Comparison of ENCODE assay signal across 28 mouse cellular contexts in genomic region chr5:38106807-38107206, GRCm38 (mm10). TPM values are rescaled to one million over a fixed set of nuclear protein-coding genes. Genes with fewer than 3 reads are reported as not detected.
A peak's percentile ranks its signal among the peaks of the same experiment; 100 is the strongest.
DNase-seq lines count a peak whose midpoint lies in the region; ATAC-seq and TF ChIP-seq lines count a peak whose summit lies in the region.
"Had no signal": no experiment of that assay in that cellular context is flagged by ENCODE, and none has a peak within 500 bp of the region (broad histone marks: within the 10 kb centered on the region; RNA-seq: fewer than 3 reads in every experiment).

No protein-coding gene starts in this region.

- 91% methylated on average over 10 of the region's 10 CpGs for WGBS in hindbrain, embryonic 14.5 days
- 82% methylated on average over 10 of the region's 10 CpGs for WGBS in hindbrain, postnatal 0 days
- WGBS in neural tube, embryonic 12.5 days, result 77% methylated on average over 10 of the region's 10 CpGs
- WGBS in neural tube, embryonic 15.5 days, result 66% methylated on average over 10 of the region's 10 CpGs

- no peaks in the 10 kb centered on the region for H3K9me3 ChIP-seq in hindbrain, embryonic 14.5 days (ENCODE audit: control insufficient read depth, low read length)
- H3K9me3 ChIP-seq in hindbrain, postnatal 0 days (ENCODE audit: low read length), result no peaks in the 10 kb centered on the region
- no peaks in the 10 kb centered on the region for H3K9me3 ChIP-seq in neural tube, embryonic 12.5 days
- no peaks in the 10 kb centered on the region for H3K9me3 ChIP-seq in neural tube, embryonic 15.5 days (replicated peaks)
- H3K9me3 ChIP-seq: embryonic facial prominence, embryonic 12.5 days; embryonic facial prominence, embryonic 15.5 days; G1E; heart, embryonic 12.5 days; heart, embryonic 15.5 days; hindbrain, embryonic 10.5 days; intestine, embryonic 15.5 days had no signal

- no peak for TF ChIP-seq CTCF in hindbrain, postnatal 0 days (IDR thresholded peaks at IDR 0.05; ENCODE audit: low read depth)

- H3K9ac ChIP-seq in hindbrain, embryonic 14.5 days, result no peak overlapping the region
- no peak overlapping the region for H3K9ac ChIP-seq in hindbrain, postnatal 0 days (replicated peaks; ENCODE audit: low read length)
- H3K9ac ChIP-seq in neural tube, embryonic 12.5 days, result no peak overlapping the region
- H3K9ac ChIP-seq in neural tube, embryonic 15.5 days (replicated peaks), result no peak overlapping the region
- H3K9ac ChIP-seq: embryonic facial prominence, embryonic 12.5 days; embryonic facial prominence, embryonic 15.5 days; forebrain, postnatal 0 days; heart, embryonic 12.5 days; heart, embryonic 15.5 days; intestine, embryonic 15.5 days had no signal

- no peaks in the 10 kb centered on the region for H3K4me1 ChIP-seq in hindbrain, embryonic 14.5 days (replicated peaks; ENCODE audit: control insufficient read depth, insufficient read depth, low read length)
- no peaks in the 10 kb centered on the region for H3K4me1 ChIP-seq in hindbrain, postnatal 0 days (ENCODE audit: insufficient read depth, low read length)
- H3K4me1 ChIP-seq in neural tube, embryonic 12.5 days, result no peaks in the 10 kb centered on the region; the same call in 1 of the 2 replicates
- H3K4me1 ChIP-seq in neural tube, embryonic 15.5 days, result peaks cover 23% of the 10 kb centered on the region
- H3K4me1 ChIP-seq: embryonic facial prominence, embryonic 12.5 days; embryonic facial prominence, embryonic 15.5 days; heart, embryonic 12.5 days; heart, embryonic 15.5 days; hindbrain, embryonic 10.5 days; intestine, embryonic 15.5 days had no signal

- peak overlapping the region; percentile 46; the same call in 1 of the 2 replicates for H3K27ac ChIP-seq in hindbrain, embryonic 14.5 days
- H3K27ac ChIP-seq in hindbrain, postnatal 0 days, result no peak overlapping the region
- no peak overlapping the region for H3K27ac ChIP-seq in neural tube, embryonic 12.5 days
- peak overlapping the region; percentile 51; the same call in 1 of the 2 replicates for H3K27ac ChIP-seq in neural tube, embryonic 15.5 days (replicated peaks)
- H3K27ac ChIP-seq: embryonic facial prominence, embryonic 12.5 days; embryonic facial prominence, embryonic 15.5 days; gastrocnemius, adult 2 months; heart, embryonic 15.5 days; hindbrain, embryonic 10.5 days; intestine, embryonic 15.5 days had no signal

- H3K4me3 ChIP-seq in hindbrain, embryonic 14.5 days (replicated peaks; ENCODE audit: low read length), result no peak overlapping the region
- no peak overlapping the region for H3K4me3 ChIP-seq in hindbrain, postnatal 0 days (ENCODE audit: low read length)
- H3K4me3 ChIP-seq in neural tube, embryonic 12.5 days, result no peak overlapping the region
- no peak overlapping the region for H3K4me3 ChIP-seq in neural tube, embryonic 15.5 days (replicated peaks)
- H3K4me3 ChIP-seq: embryonic facial prominence, embryonic 12.5 days; embryonic facial prominence, embryonic 15.5 days; gastrocnemius, adult 2 months; heart, embryonic 12.5 days; heart, embryonic 15.5 days; hindbrain, embryonic 10.5 days; intestine, embryonic 15.5 days had no signal

- no peaks in the 10 kb centered on the region for H3K27me3 ChIP-seq in hindbrain, embryonic 14.5 days (ENCODE audit: control insufficient read depth, insufficient read depth, low read length)
- no peaks in the 10 kb centered on the region for H3K27me3 ChIP-seq in hindbrain, postnatal 0 days (ENCODE audit: insufficient read depth, low read length)
- no peaks in the 10 kb centered on the region for H3K27me3 ChIP-seq in neural tube, embryonic 12.5 days (replicated peaks)
- no peaks in the 10 kb centered on the region for H3K27me3 ChIP-seq in neural tube, embryonic 15.5 days (replicated peaks)
- H3K27me3 ChIP-seq: CH12.LX; embryonic facial prominence, embryonic 12.5 days; embryonic facial prominence, embryonic 15.5 days; heart, embryonic 12.5 days; heart, embryonic 15.5 days; intestine, embryonic 15.5 days; Patski had no signal

- ATAC-seq in hindbrain, embryonic 14.5 days (ENCODE audit: low FRiP score), result no peak
- no peak for ATAC-seq in hindbrain, postnatal 0 days
- ATAC-seq in neural tube, embryonic 12.5 days (ENCODE audit: low FRiP score, low read depth), result peak; percentile 59; the same call in 1 of the 2 replicates
- ATAC-seq in neural tube, embryonic 15.5 days (ENCODE audit: low FRiP score), result peak; percentile 36; the same call in 1 of the 2 replicates
- ATAC-seq: forebrain, embryonic 14.5 days; forebrain, postnatal 0 days; intestine, embryonic 15.5 days; Patski had no signal

- no peak for DNase-seq in hindbrain, embryonic 14.5 days (ENCODE audit: low spot score)
- no peak for DNase-seq in hindbrain, postnatal 0 days (ENCODE audit: low spot score)
- DNase-seq in neural tube, embryonic 10.5 days (ENCODE audit: extremely low spot score, low spot score), result no peak
- no peak for DNase-seq in adrenal gland, postnatal 10 days
- DNase-seq: adrenal gland, postnatal 14 days; B cell, adult 2 months; cerebellum, adult 11 months; cerebellum, adult 2 months; cerebellum, adult 9-11 months; cerebellum, postnatal 25 days; forebrain, postnatal 0 days; gastrocnemius, adult 2 months; gastrocnemius, postnatal 25 days; heart, adult 18-20 months; heart, postnatal 10 days; heart, postnatal 36 days had no signal

- peaks cover 30% of the 10 kb centered on the region for H3K36me3 ChIP-seq in hindbrain, embryonic 14.5 days (replicated peaks; ENCODE audit: control insufficient read depth, insufficient read depth)
- peaks cover 8% of the 10 kb centered on the region; the same call in 1 of the 2 replicates for H3K36me3 ChIP-seq in hindbrain, postnatal 0 days (ENCODE audit: insufficient read depth, low read length)
- H3K36me3 ChIP-seq in neural tube, embryonic 12.5 days, result peaks cover 9% of the 10 kb centered on the region
- 0 out of 2 replicates have a peak, but pooled peaks cover 14% of the 10 kb centered on the region for H3K36me3 ChIP-seq in neural tube, embryonic 15.5 days

- no peak overlapping the region for H3K4me2 ChIP-seq in hindbrain, embryonic 14.5 days (replicated peaks)
- H3K4me2 ChIP-seq in hindbrain, postnatal 0 days (ENCODE audit: low read depth, low read length), result no peak overlapping the region
- no peak overlapping the region for H3K4me2 ChIP-seq in neural tube, embryonic 12.5 days (replicated peaks)
- H3K4me2 ChIP-seq in neural tube, embryonic 15.5 days, result no peak overlapping the region
- H3K4me2 ChIP-seq: embryonic facial prominence, embryonic 12.5 days; embryonic facial prominence, embryonic 15.5 days; heart, embryonic 12.5 days; heart, embryonic 15.5 days; intestine, embryonic 15.5 days had no signal

RNA-seq across cellular contexts. Expression of gene Nsg1, which starts 52.9 kb away (rescaled TPM):
- polyA plus RNA-seq in hindbrain, embryonic 14.5 days (2014; fragmentation: Nextera tagmentation; extraction: Ambion mirVana), result 311 and 362 TPM in 2 replicates
- 1,011 and 1,051 TPM in 2 replicates for total RNA-seq in hindbrain, postnatal 0 days (2014; rRNA removed)
- polyA plus RNA-seq in hindbrain, postnatal 0 days (2015; fragmentation: Nextera tagmentation; extraction: Ambion mirVana), result 1,463 and 1,578 TPM in 2 replicates
- 530 and 545 TPM in 2 replicates for polyA plus RNA-seq in neural tube, embryonic 12.5 days (2016; fragmentation: Nextera tagmentation; extraction: Ambion mirVana)
- 1,201 and 1,460 TPM in 2 replicates for polyA plus RNA-seq in neural tube, embryonic 15.5 days (2015; fragmentation: Nextera tagmentation; extraction: Ambion mirVana)
- 10 to 100 TPM; 65.8 to 83.3 TPM for total RNA-seq in adrenal gland, postnatal 10 days (2021)
- polyA plus RNA-seq: G1E had no signal

Comparison
In these comparisons a context has a peak if more than half of its experiments do, and no peak if none do; other contexts are left out.
1. H3K27ac ChIP-seq: peak in hindbrain, embryonic 14.5 days (single experiment) and neural tube, embryonic 15.5 days (single experiment); none in hindbrain, postnatal 0 days (single experiment) and neural tube, embryonic 12.5 days (single experiment).
2. ATAC-seq: peak in neural tube, embryonic 12.5 days (single experiment) and neural tube, embryonic 15.5 days (single experiment); none in hindbrain, embryonic 14.5 days (single experiment) and hindbrain, postnatal 0 days (single experiment).